ENCODE assay signal across 34 mouse cellular contexts in the genomic region with DNA sequence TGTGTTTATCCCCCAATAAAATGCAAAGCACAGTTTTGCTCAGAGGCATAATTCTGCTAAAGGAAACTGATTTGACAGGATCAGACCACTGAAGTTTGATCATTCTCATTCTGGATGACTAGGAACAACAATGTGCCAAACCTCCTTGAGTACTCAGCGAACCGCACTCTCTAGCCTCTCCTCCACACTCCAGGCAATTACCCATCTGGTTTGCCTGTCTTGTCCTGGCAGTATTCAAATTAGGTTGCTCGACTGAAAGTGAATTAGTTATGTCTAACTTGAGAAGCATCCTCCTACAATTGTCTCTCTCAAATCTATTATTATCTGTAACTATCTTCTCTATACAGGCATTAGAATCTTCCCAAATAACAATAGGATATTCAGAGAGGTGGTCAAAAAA. TPM values are rescaled to one million over a fixed set of nuclear protein-coding genes. Genes with fewer than 3 reads are reported as not detected.
DNase-seq lines count a peak whose midpoint lies in the region; ATAC-seq and TF ChIP-seq lines count a peak whose summit lies in the region.
"Had no signal": no experiment of that assay in that cellular context is flagged by ENCODE, and none has a peak within 500 bp of the region (broad histone marks: within the 10 kb centered on the region; RNA-seq: fewer than 3 reads in every experiment).

No protein-coding gene starts in this region.

- TF ChIP-seq CTCF in hindbrain, postnatal 0 days (IDR thresholded peaks at IDR 0.05; ENCODE audit: low read depth), result no peak
- no peak for TF ChIP-seq CTCF in midbrain, postnatal 0 days (IDR thresholded peaks at IDR 0.05)

- no peak overlapping the region for H3K4me2 ChIP-seq in hindbrain, postnatal 0 days (ENCODE audit: low read depth, low read length)
- no peak overlapping the region for H3K4me2 ChIP-seq in midbrain, postnatal 0 days (ENCODE audit: low read depth, low read length, poor library complexity, severe bottlenecking)
- H3K4me2 ChIP-seq: embryonic facial prominence, embryonic 15.5 days; forebrain, embryonic 12.5 days; heart, embryonic 12.5 days; intestine, embryonic 15.5 days; limb, embryonic 15.5 days; liver, embryonic 13.5 days; neural tube, embryonic 15.5 days had no signal

- H3K27me3 ChIP-seq in hindbrain, postnatal 0 days (ENCODE audit: insufficient read depth, low read length), result no peaks in the 10 kb centered on the region
- no peaks in the 10 kb centered on the region for H3K27me3 ChIP-seq in hindbrain, embryonic 10.5 days (ENCODE audit: insufficient read depth, poor library complexity, severe bottlenecking)
- no peaks in the 10 kb centered on the region for H3K27me3 ChIP-seq in midbrain, postnatal 0 days (ENCODE audit: insufficient read depth, low read length)
- H3K27me3 ChIP-seq in midbrain, embryonic 10.5 days (ENCODE audit: low read depth, poor library complexity, severe bottlenecking), result no peaks in the 10 kb centered on the region
- H3K27me3 ChIP-seq: embryonic facial prominence, embryonic 15.5 days; forebrain, embryonic 12.5 days; heart, embryonic 12.5 days; intestine, embryonic 15.5 days; limb, embryonic 15.5 days; liver, embryonic 13.5 days; neural tube, embryonic 15.5 days had no signal

- no peak for ATAC-seq in hindbrain, postnatal 0 days
- no peak for ATAC-seq in midbrain, postnatal 0 days (ENCODE audit: low FRiP score)
- ATAC-seq: hindbrain, embryonic 16.5 days; intestine, embryonic 15.5 days; lung, postnatal 0 days had no signal

- H3K36me3 ChIP-seq in hindbrain, postnatal 0 days (ENCODE audit: insufficient read depth, low read length), result no peaks in the 10 kb centered on the region
- no peaks in the 10 kb centered on the region for H3K36me3 ChIP-seq in hindbrain, embryonic 10.5 days
- no peaks in the 10 kb centered on the region for H3K36me3 ChIP-seq in midbrain, postnatal 0 days (ENCODE audit: insufficient read depth, low read length)
- H3K36me3 ChIP-seq in midbrain, embryonic 10.5 days, result no peaks in the 10 kb centered on the region
- H3K36me3 ChIP-seq: embryonic facial prominence, embryonic 15.5 days; forebrain, embryonic 12.5 days; heart, embryonic 12.5 days; intestine, embryonic 15.5 days; limb, embryonic 10.5 days; limb, embryonic 15.5 days; liver, embryonic 13.5 days; neural tube, embryonic 15.5 days had no signal

- H3K27ac ChIP-seq in hindbrain, postnatal 0 days, result no peak overlapping the region
- H3K27ac ChIP-seq in hindbrain, embryonic 10.5 days, result no peak overlapping the region
- H3K27ac ChIP-seq in midbrain, postnatal 0 days (ENCODE audit: low read depth, low read length), result no peak overlapping the region
- H3K27ac ChIP-seq in midbrain, embryonic 10.5 days (replicated peaks), result no peak overlapping the region
- H3K27ac ChIP-seq: embryonic facial prominence, embryonic 15.5 days; forebrain, embryonic 12.5 days; heart, adult 2 months; intestine, embryonic 15.5 days; limb, embryonic 10.5 days; limb, embryonic 15.5 days; liver, embryonic 13.5 days; neural tube, embryonic 15.5 days had no signal

- no peaks in the 10 kb centered on the region for H3K4me1 ChIP-seq in hindbrain, postnatal 0 days (ENCODE audit: insufficient read depth, low read length)
- H3K4me1 ChIP-seq in hindbrain, embryonic 10.5 days (replicated peaks), result no peaks in the 10 kb centered on the region
- H3K4me1 ChIP-seq in midbrain, postnatal 0 days (ENCODE audit: insufficient read depth, low read length), result no peaks in the 10 kb centered on the region
- H3K4me1 ChIP-seq in midbrain, embryonic 10.5 days, result no peaks in the 10 kb centered on the region
- H3K4me1 ChIP-seq: embryonic facial prominence, embryonic 15.5 days; forebrain, embryonic 12.5 days; heart, embryonic 12.5 days; intestine, embryonic 15.5 days; limb, embryonic 10.5 days; limb, embryonic 15.5 days; liver, embryonic 13.5 days; neural tube, embryonic 15.5 days had no signal

- DNase-seq in hindbrain, postnatal 0 days (ENCODE audit: low spot score), result peak; percentile 38
- DNase-seq in hindbrain, embryonic 10.5 days (ENCODE audit: low spot score), result no peak
- peak; percentile 28 for DNase-seq in midbrain, postnatal 0 days (ENCODE audit: low spot score)
- DNase-seq in midbrain, embryonic 10.5 days (ENCODE audit: low spot score), result no peak
- peak; percentile 23 for DNase-seq in retina, embryonic 14.5 days (ENCODE audit: low spot score)
- no peak for DNase-seq in urinary bladder, postnatal 10 days (ENCODE audit: low spot score)
- DNase-seq: adrenal gland, adult 8-10 months; B cell, adult 2 months; cerebellum, adult 11-12 months; heart, adult 2 months; heart, postnatal 4 days; kidney, adult 2 months; kidney, postnatal 36 days; layer of hippocampus, postnatal 36 days; liver, embryonic 13.5 days; lung, adult 18-20 months; lung, postnatal 4 days; midbrain, embryonic 14.5 days; thymus, postnatal 4 days had no signal

- no peaks in the 10 kb centered on the region for H3K9me3 ChIP-seq in hindbrain, postnatal 0 days (ENCODE audit: low read length)
- no peaks in the 10 kb centered on the region for H3K9me3 ChIP-seq in hindbrain, embryonic 10.5 days
- no peaks in the 10 kb centered on the region for H3K9me3 ChIP-seq in midbrain, postnatal 0 days (ENCODE audit: low read length)
- no peaks in the 10 kb centered on the region for H3K9me3 ChIP-seq in midbrain, embryonic 10.5 days (replicated peaks)
- H3K9me3 ChIP-seq: embryonic facial prominence, embryonic 15.5 days; forebrain, embryonic 12.5 days; limb, embryonic 10.5 days; limb, embryonic 15.5 days; liver, embryonic 13.5 days; neural tube, embryonic 15.5 days had no signal

- no peak overlapping the region for H3K4me3 ChIP-seq in hindbrain, postnatal 0 days (ENCODE audit: low read length)
- H3K4me3 ChIP-seq in hindbrain, embryonic 10.5 days, result no peak overlapping the region
- H3K4me3 ChIP-seq in midbrain, postnatal 0 days (ENCODE audit: low read depth, low read length), result no peak overlapping the region
- H3K4me3 ChIP-seq in midbrain, embryonic 10.5 days, result no peak overlapping the region
- H3K4me3 ChIP-seq: embryonic facial prominence, embryonic 15.5 days; forebrain, embryonic 12.5 days; heart, adult 2 months; heart, embryonic 12.5 days; intestine, embryonic 15.5 days; limb, embryonic 10.5 days; limb, embryonic 15.5 days; liver, embryonic 13.5 days; neural tube, embryonic 15.5 days had no signal

- no peak overlapping the region for H3K9ac ChIP-seq in hindbrain, postnatal 0 days (replicated peaks; ENCODE audit: low read length)
- no peak overlapping the region for H3K9ac ChIP-seq in midbrain, postnatal 0 days (replicated peaks; ENCODE audit: low read length, poor library complexity, severe bottlenecking)
- H3K9ac ChIP-seq: embryonic facial prominence, embryonic 15.5 days; forebrain, embryonic 12.5 days; heart, embryonic 12.5 days; intestine, embryonic 15.5 days; limb, embryonic 15.5 days; liver, embryonic 13.5 days; neural tube, embryonic 15.5 days had no signal

- 55% methylated on average over 3 of the region's 3 CpGs for WGBS in hindbrain, postnatal 0 days
- 84% methylated on average over 3 of the region's 3 CpGs for WGBS in hindbrain, embryonic 10.5 days
- WGBS in midbrain, postnatal 0 days, result 80% methylated on average over 3 of the region's 3 CpGs
- WGBS in midbrain, embryonic 10.5 days, result 74% methylated on average over 3 of the region's 3 CpGs

RNA-seq across cellular contexts. Expression of a gene that starts 22.5 kb away (rescaled TPM):
- total RNA-seq in hindbrain, postnatal 0 days (2014; rRNA removed), result 0.79 TPM in 1 of 2 replicates, not detected in the other
- polyA plus RNA-seq in hindbrain, postnatal 0 days (2015; fragmentation: Nextera tagmentation; extraction: Ambion mirVana), result not detected in 2 replicates
- polyA plus RNA-seq in hindbrain, embryonic 10.5 days (2016; fragmentation: Nextera tagmentation; extraction: Ambion mirVana), result 0.19 TPM in 1 of 2 replicates, not detected in the other
- total RNA-seq in midbrain, postnatal 0 days (2014; rRNA removed), result 2.2 TPM in 1 of 2 replicates, not detected in the other
- polyA plus RNA-seq in midbrain, postnatal 0 days (2015; fragmentation: Nextera tagmentation; extraction: Ambion mirVana), result not detected in 2 replicates
- not detected in 2 replicates for polyA plus RNA-seq in midbrain, embryonic 10.5 days (2016; fragmentation: Nextera tagmentation; extraction: Ambion mirVana)
- total RNA-seq: adrenal gland, adult 8-10 months; gastrocnemius, adult 8-10 months; gastrocnemius, postnatal 4 days; heart, adult 2 months; heart, postnatal 4 days; layer of hippocampus, postnatal 36 days; megakaryocyte-erythroid progenitor cell, adult 5-6 weeks had no signal
- polyA plus RNA-seq: cortical plate, adult 2 months; embryonic facial prominence, embryonic 15.5 days; forebrain, embryonic 12.5 days; heart, adult 2 months; heart, postnatal 0 days; kidney, adult 2 months; limb, embryonic 15.5 days; liver, embryonic 13.5 days; lung, postnatal 0 days; midbrain, embryonic 14.5 days; neural tube, embryonic 15.5 days; testis, adult 2 months had no signal

Comparison
In these comparisons a context has a peak if more than half of its experiments do, and no peak if none do; other contexts are left out.
1. DNase-seq: peak in hindbrain, postnatal 0 days (single experiment), midbrain, postnatal 0 days (single experiment) and retina, embryonic 14.5 days (single experiment); none in hindbrain, embryonic 10.5 days (single experiment), midbrain, embryonic 10.5 days (single experiment) and urinary bladder, postnatal 10 days (single experiment).